Mouse (Mus musculus) urinary bladder, adult 18-20 months (tissue): ENCODE results near the gene Rusc2.

Experiments
- DNase-seq, 2 experiments: peaks; one replicate each; pipeline ENCODE4 v3.0.0; 2022; ENCODE audit warnings: low spot score in 2 of 2, mixed read lengths in 2 of 2

Gene Rusc2

DNA sequence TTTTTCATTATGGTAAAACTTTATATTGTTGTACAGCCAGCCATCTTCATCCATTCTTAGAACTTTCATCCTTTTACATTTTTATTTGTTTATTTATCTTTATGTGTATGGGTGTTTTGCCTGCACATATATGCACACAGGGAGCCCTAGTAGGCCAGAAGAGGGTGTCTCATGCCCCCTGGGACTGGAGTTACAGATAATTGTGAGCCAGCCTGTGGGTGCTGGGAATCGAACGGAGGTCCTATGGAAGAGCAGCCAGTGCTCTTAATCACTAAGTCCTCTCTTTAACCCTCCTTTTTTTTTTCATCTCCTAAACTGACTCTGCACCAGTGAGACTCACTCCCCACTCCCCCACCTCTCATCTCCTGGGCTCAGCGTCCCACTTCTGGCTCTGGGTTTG is 2.8 kb downstream of the Rusc2 start:
- no peak for DNase-seq

DNA sequence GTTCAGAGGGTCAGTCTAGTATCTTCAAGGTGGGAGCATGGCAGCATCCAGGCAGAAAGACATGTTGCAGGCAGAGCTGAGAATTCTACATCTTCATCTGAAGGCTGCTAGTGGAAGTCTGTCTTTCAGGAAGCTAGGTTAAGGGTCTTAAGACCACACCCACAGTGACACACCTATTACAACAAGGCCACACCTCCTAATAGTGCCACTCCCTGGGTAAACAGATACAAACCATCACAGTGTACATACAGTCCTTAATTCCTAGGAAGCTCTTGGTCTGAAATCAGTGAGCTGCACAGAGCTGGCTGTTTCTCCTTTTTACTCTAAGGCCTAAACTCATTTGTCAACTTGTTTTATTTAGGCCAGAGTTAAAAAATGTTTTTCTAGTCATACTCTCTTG is 5.2 kb downstream of the Rusc2 start:
- no peak for DNase-seq

DNA sequence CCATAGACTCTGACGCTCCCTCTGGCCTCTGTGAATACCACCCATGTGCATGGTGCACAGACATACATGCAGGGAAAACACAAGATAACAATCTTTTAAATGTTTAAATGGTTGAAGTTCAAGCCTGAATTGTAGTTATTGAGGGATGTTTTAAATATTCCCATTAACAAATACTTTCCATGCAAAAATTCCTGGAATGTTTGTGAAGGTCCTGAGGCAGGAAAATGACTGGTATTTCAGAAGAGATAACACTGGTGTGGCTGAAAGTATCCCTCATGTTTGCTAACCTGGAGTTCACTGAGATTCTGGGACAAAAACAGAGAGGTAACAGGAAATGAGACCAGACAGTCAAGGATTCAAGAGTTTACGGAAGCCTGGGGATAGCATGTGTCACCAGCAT is 7.6 kb downstream of the Rusc2 start:
- DNase-seq = no peak

DNA sequence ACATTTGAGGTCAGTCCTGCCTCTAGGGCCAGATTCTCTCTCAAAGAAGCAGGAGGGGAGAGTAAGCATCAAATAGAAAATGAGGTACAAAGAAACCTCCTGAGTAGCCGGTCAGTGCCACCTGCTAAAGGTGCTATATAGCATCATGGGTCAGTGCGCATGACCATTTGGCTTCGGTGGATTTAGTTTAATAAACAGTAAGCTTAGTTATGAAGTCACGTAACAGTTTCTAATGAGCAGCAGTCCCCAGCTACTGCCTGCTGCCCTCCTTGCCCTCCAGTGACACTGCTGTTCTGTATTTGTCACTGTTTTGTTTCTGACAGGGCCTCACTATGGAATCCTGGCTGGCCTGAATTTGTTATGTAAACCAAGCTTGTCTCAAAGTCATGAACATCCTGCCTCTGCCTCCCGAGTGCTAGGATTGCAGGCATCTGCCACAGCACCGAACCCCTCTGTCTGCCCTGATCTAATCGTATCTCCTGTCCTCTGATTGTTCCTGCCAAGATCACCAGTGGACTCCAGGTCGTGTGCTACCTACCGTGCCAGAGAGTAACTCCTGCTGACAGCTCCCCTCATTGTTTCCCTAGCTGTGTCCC is 8.2 kb downstream of the Rusc2 start:
- DNase-seq = no peak

DNA sequence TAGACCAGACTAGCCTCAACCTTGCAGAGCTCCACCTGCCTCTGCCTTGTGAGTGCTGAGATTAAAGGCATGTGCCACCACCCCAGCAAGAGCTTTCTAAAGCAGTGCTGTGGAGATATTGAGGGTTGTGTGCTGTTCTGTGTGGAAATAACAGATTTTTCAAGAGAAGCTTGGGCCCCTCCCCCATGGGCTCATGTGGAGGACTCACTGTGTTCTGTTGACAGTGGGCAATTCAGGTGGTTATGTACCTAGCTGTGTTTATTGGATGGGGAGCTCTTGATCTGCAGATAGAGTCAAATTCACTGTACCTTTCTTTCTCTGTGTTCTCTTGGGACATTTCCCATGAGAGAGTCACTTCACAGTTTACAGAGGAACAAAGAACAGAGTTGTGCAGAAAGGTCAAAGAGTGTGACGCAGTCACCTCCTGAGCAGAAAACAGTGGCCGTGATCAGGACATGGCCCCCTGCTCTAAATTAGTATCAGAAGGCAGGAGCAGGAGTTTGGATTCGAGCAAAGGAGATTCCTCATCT is 9.8 kb downstream of the Rusc2 start:
- no peak for DNase-seq

DNA sequence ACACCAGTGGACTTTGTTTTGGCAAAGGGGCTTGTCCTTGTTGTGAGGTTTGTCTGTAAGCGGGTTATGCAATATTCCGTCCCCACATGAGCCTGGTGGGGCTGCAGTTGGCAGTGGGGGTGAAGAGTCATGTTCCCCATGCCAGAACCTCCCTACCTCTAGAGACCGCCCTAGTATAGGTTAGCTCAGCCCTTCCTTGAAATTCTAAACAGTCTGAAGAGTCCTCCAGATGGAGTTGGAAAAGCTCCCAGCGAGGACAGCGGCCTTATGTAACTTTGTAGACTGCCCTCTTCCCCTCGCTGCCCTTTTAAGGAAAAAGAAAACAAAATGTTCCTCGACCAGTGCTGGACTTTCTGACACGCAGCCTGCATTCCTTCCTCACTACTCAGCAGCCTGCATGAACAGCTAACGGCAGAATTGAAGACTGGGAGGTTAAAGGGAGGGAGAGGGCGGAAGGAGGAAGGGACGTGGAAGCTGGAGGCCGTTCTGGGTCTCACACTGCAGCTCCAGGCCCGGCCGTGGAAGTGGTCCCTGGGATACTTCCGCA is 12.6 kb downstream of the Rusc2 start:
- DNase-seq = peak; percentile 41 to 81

DNA sequence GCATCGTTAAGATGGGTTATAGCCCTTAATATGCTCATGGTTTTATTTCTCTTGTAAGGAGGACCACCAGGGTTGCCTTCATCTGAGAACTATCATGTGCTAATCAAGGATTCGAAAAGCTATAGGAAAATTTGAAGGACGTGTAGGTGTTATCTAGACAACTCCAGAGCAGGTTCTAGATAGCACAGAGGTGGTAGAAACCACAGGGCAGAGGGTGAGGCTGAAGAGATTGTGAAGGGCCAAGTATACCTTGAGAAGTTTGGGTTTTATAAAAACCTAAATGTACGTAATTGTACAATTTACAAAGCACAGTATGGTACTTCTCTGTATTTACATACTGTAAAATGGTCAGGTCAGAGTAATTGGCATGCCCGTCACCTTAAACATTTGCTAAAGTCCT is 13.4 kb downstream of the Rusc2 start:
- DNase-seq = no peak

DNA sequence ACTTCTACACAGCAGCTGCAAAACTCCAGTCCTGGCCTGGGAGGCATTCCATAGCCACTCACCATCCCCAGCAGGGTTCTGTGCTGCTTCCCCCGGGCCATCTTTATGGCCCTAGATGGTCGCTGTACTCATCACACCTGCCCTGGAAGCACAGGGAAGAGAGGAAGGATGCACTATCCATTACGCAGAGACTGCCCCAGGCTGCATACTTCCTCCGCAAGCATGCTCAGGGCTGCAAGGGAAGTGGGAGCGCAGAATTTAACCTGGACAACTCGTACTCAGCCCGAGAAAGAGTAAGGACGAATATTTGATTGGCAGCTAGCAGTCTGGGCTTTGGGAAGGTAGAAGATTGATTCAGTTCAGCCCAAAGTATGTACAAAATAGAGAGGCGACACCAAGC is 14.1 kb downstream of the Rusc2 start:
- no peak for DNase-seq

DNA sequence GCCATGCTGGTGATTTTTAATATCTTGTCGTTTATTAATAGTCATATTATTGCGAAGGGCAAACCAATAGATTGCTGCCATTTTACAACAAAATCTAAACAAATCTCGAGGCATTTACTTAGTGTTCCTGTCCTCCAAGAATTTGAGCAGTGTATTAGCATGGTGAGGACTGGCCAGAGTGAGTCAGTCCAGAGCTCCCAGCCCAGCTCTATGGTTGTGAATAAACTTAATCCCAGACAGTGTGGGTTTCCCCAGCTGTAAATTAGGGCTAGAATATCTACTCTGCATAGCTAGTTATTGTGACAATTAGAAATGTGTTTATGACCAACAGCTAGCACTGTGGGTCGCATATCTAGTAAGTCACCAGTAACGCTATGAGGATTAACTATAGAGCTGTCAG is 14.6 kb downstream of the Rusc2 start:
- DNase-seq = no peak

DNA sequence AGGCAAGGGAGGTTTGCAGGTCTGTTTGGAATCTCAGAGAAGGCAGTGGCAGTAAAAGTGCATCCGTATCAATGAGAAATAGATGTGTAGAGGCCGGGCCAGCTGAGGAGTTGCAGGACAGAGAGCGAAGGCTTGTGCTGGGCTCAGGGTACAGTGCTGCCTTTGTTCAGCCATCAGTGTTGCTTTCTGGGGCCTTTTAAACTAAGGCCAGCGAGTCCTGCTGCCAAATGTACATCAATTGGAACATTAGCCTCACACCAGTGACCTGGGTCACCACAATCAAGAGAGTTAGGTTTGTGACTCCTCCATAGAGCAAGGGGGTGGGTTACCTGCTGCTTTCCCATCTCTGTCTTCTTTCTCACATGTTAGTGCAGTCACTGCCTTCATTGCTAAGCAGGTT is 16.2 kb downstream of the Rusc2 start:
- DNase-seq = no peak

DNA sequence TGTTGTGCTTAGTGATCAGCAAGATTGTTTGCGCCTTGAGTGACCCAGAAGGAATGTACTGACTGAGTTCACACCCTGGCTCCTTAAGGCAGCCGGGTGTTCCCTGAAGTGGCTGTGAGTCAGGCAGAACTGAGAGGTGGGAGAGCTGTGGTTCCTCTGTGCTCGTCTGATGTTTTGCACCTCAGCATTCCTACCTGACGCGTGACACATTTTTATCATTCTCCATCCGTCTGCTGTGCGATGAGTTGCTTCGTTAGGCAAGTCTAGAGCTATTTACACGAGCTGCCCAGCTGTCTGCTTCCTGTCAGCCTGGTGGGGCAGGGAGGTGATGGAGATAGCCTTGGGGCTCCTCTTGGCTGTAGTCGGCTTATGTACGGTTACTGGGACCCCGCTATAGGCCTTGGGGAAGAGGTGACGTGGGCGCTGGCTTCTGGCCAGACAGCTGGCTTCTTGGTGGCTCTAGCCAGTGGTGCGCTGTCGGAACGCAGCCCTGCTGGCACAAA is 17.1 kb downstream of the Rusc2 start:
- no peak for DNase-seq

DNA sequence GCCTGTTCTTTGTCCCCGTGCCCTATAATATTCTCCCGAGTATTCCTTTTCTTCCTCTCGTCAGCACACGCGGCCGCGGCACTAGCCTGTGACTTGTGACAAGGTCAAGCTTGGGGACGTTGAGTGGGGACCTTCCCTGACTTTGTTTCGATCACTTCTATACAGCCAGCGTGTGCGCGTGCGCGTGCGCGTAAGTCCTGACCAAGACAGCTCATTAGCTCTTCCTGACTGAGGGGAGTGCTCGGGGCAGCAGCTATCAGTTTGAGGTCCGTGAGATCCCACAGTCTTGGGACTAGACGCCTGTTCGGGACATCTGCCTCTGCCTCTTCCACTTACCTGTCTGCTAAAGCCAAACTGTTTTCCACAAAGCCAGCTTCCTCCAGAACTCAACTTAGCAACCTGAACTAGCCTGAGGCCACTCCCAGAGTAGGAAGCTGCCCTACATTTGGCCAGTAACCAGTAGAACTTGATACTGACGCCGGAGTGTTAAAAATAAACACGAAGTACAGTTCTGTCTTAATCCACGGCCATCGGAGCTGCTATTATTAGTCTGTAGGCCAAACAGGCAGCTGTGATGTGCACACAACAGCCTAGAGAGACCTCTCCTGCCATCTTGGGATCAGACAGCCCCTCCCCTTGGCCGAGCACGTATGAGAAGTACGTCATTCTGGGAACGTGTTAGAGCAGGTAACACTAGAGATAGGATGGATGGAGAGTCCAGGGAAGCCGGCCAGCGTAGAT is 17.8 kb downstream of the Rusc2 start:
- DNase-seq = no peak

DNA sequence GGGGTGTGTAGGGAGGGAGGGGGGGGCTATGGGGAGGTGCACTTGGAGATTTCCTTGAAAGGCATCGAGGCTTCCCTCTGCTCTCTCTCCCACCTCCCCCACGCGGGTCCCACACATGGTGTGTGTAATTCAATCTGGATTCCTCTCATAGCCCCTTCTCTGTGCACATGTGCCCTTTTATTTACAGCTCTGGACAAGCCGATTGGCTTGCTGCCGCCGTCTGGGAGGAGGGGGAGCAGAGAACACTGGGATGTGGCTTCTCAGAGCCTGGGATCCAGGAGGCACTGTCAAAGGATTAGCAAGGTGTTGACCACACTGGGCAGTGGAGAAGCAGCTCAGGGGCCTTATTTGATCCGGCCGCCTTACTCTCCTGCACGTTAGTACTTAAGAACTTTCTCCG is 19.2 kb downstream of the Rusc2 start:
- DNase-seq = no peak

DNA sequence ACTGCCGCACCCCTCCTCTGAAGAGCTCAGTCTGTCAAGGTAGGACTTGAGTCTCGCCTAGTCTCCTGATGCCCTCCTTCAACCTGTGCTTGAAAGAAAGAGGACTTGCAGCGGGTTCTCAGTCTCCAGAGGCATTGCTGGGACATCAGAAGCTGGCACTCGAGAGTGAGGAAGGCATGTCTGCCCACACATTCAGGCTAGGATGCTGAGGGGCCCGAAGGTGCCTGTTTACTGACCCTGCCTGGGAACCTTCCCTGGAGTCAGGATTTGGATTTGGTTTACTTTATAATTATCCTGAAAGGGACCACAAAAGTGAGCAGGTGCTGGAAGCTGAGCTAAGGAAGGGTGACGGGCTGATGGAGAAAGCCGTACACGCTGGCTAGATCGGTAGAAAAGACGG is 19.7 kb downstream of the Rusc2 start:
- no peak for DNase-seq

DNA sequence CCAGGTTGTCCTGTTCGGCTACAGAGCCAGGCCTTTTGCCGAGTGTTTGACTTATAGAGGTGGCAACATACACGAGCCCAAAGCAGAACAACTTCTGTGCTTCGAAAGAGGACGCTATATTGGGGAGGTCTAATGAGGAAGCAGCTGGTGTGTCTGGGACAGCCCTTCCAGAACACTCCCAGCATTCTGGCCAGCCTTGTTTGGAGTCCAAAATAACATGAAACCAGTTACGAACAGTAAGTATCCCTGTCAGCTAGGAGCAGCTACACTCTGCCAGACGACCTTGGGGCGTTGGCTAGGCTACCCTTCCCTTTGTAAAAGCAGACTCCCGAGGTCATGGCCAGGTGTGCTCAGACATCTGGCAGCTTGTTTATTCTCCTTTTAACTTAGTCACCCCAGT is 20.4 kb downstream of the Rusc2 start:
- no peak for DNase-seq

DNA sequence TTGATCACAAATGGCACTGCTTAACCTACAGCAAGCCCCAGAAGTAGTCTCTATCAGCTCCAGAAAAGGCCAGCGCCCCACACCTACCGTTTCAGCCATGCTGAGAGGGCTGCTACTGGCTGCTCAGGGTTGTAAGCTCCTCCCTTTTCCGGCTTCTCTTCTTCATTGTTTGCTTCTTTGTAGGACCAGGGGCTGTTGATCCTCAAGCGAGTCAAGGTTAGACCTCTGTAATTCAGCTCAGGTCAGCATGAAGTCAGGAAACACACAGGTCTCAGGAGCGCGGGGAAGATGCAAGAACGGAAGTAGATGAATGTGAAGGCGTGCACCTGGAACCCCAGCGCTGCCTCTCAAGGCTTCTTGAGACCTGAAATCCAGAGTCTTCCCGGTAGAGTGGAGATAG is 22.9 kb downstream of the Rusc2 start:
- DNase-seq = no peak

DNA sequence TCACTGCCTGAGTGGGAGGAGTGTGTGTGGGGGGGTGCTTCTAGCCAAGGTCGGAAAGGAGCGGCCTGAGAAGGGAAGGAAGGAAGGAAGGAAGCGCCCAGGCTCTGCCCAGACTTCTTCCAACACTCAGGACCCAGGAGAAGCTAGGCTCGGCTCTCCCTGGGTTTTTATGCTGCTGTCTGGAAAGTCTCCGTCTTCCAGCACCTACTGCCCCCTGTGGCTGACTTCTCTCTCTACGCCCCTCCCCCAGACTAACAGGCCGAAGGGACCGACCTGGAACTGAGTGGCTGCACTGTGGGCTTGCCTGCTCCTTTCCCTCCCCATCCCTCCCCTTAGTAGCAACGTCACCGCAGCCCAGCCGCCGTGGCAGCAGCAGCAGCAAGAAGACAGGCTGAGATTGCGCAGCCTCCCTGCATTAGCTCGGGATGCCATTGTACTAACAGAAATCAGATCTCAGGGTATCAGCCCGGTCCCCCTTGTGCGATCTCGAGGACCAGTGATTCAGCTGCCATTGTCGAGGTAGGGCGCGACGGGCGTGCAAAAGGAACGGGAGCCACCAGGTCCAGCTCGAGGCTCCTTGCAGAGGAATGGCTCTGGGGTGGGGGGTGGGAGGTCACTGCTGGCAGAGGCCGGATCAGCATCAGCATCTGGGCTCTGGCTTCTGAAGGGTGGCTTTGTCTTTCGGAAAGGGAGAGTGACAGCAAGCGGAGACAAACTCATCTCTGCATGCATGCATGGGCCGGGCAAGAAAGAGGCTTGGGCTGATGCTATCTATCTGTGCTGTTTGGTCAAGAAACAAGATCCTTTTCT is 24.6 kb downstream of the Rusc2 start:
- peak; percentile 31 to 74 for DNase-seq

DNA sequence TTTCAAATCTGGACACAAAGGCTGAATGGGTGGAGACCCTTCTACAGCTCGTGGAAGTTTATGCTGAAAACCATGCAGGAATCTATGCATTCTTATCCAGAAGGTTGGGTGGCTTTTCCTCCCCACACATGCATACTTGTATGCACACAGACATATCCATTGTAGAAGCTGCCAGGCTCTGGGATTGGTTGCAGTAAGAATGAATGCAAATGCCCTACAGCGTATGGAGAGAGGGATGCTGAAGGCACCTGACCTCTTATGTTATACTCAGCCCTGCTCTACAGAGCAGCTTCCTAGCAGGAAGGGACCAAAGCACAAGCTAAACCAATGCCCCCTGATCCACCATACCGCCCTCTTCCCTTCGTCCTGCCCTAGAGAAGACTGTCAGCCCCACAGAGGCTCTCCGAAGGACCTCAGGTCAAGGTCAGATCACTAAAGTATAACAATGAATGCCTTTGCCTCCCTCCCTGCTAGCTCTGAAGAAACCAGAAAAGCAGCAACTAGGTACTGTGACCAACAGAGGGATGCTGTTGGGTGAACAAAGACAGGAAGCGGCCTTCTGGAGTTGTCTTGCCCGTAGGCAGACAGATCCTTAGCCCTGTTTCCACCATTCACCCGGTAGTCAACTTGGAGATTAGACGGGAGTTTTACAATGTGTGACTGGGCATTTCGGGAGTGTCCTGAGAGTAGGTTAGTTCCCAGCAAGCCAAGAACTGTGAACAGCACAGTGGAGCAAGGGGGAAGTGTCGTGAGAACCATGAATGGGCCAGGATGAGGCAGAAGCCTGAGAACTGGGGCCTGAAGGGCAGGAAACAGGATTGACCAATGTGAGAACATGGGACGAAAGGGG is 25.5 kb downstream of the Rusc2 start:
- DNase-seq = no peak

DNA sequence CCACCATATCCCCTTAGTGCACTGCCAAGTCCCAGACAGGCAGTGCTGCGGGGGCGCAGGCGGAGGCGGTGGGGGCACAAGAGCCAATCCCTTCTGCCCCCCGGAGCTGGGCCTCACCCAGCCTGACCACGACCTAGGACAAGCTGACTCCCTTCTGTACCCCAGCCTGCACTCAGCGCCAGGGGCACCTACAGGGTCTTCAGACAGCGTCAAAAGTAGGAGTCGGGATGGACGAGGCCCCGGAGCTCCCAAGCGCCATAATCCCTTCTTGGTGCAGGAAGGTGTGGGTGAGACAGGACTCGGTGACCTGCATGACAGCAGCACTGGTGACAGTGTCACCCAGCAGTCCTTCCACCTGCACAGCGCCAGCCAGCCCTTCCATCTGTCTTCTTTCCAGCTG is 33.0 kb downstream of the Rusc2 start:
- DNase-seq = no peak

DNA sequence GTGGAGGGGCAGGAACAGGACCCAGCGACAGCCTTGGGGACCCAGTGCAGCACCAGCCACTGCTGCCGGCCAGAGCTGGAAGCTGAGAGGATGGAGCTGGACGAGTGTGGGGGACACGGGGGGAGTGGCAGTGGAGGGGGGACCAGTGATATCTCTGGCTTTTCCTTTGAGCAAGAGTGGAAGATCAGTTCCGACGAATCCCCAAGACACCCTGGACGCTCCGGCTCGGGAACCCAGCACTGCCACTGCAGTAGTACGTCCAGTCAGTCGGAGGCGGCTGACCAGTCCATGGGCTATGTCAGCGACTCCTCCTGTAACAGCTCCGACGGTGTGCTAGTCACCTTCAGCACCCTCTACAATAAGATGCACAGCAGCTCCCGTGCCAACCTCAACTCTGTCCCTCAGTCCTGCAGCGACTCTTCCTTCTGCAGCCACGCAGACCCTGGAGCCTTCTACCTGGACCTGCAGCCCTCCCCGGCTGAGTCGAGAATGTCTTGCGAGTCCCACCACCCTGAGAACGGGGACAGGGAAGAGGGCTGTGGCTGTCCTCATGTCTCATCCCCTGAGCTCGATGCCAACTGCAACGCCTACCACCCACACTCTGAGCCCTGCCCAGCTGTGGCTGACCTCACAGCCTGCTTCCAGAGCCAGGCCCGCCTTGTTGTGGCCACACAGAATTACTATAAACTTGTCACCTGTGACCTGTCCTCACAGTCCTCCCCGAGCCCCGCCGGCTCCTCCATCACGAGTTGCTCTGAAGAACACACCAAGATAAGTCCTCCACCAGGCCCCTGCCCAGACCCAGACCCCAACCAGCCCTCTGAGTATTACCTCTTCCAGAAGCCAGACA is 33.7 kb downstream of the Rusc2 start:
- DNase-seq = no peak
